In genomic region chr16:11035790-11036431, GRCm38 (mm10) we compare ENCODE assay signal across 8 mouse cellular contexts. TPM values are rescaled to one million over a fixed set of nuclear protein-coding genes. Genes with fewer than 3 reads are reported as not detected.
DNase-seq lines count a peak whose midpoint lies in the region; ATAC-seq and TF ChIP-seq lines count a peak whose summit lies in the region.

No protein-coding gene starts in this region.

- DNase-seq in CD8-positive naive resting alpha-beta T cell, adult 2 months (ENCODE audit: low read depth in 2 of 2, low spot score in 2 of 2) = peak; percentile 36 to 52
- peak; percentile 28 to 44 (median 39) for DNase-seq in liver, embryonic 14.5 days (ENCODE audit: low read depth in 3 of 3, low spot score in 3 of 3)
- DNase-seq in stomach, postnatal 0 days (ENCODE audit: low spot score) = peak; percentile 80

- no peaks in the 10 kb centered on the region for H3K36me3 ChIP-seq in heart, embryonic 14.5 days (ENCODE audit: control insufficient read depth, insufficient read depth, low read length)
- no peaks in the 10 kb centered on the region for H3K36me3 ChIP-seq in kidney, embryonic 16.5 days (ENCODE audit: insufficient read depth, low read length)
- no peaks in the 10 kb centered on the region for H3K36me3 ChIP-seq in liver, embryonic 14.5 days (replicated peaks; ENCODE audit: control insufficient read depth, insufficient read depth, low read depth)
- H3K36me3 ChIP-seq in neural tube, embryonic 14.5 days (ENCODE audit: control insufficient read depth, insufficient read depth, low read length) = no peaks in the 10 kb centered on the region
- H3K36me3 ChIP-seq in stomach, postnatal 0 days (ENCODE audit: control insufficient read depth, insufficient read depth, low read length) = no peaks in the 10 kb centered on the region

- no peaks in the 10 kb centered on the region for H3K9me3 ChIP-seq in heart, embryonic 14.5 days (ENCODE audit: control insufficient read depth, low read length)
- H3K9me3 ChIP-seq in kidney, embryonic 16.5 days (ENCODE audit: low read length) = no peaks in the 10 kb centered on the region
- H3K9me3 ChIP-seq in liver, embryonic 14.5 days (ENCODE audit: control insufficient read depth, low read length) = no peaks in the 10 kb centered on the region
- no peaks in the 10 kb centered on the region for H3K9me3 ChIP-seq in neural tube, embryonic 14.5 days (ENCODE audit: control insufficient read depth, low read length)
- no peaks in the 10 kb centered on the region for H3K9me3 ChIP-seq in stomach, postnatal 0 days (ENCODE audit: control insufficient read depth, low read length)

- 19% methylated on average over 15 of the region's 15 CpGs for WGBS in heart, embryonic 14.5 days
- WGBS in kidney, embryonic 16.5 days = 25% methylated on average over 15 of the region's 15 CpGs
- WGBS in liver, embryonic 14.5 days (ENCODE audit: insufficient replicate concordance) = 20% methylated on average over 15 of the region's 15 CpGs
- WGBS in neural tube, embryonic 14.5 days = 27% methylated on average over 15 of the region's 15 CpGs
- 26% methylated on average over 15 of the region's 15 CpGs for WGBS in stomach, postnatal 0 days

- 0 out of 2 replicates have a peak, but pooled peaks cover 5% of the 10 kb centered on the region for H3K4me1 ChIP-seq in bone marrow macrophage, adult 2 months (ENCODE audit: control insufficient read depth, insufficient read depth, low read length)
- H3K4me1 ChIP-seq in embryonic fibroblast, embryonic 13.5 days (ENCODE audit: control insufficient read depth, insufficient read depth, low read length) = no peaks in the 10 kb centered on the region
- no peaks in the 10 kb centered on the region for H3K4me1 ChIP-seq in heart, embryonic 14.5 days (ENCODE audit: control insufficient read depth in 2 of 2, insufficient read depth in 2 of 2, low read length in 2 of 2)
- no peaks in the 10 kb centered on the region for H3K4me1 ChIP-seq in kidney, embryonic 16.5 days (ENCODE audit: insufficient read depth, low read length)
- no peaks in the 10 kb centered on the region for H3K4me1 ChIP-seq in liver, embryonic 14.5 days (replicated peaks; ENCODE audit: control insufficient read depth in 2 of 2, insufficient read depth in 2 of 2, low read length in 1 of 2)
- no peaks in the 10 kb centered on the region for H3K4me1 ChIP-seq in neural tube, embryonic 14.5 days (ENCODE audit: control insufficient read depth, insufficient read depth, low read length)
- no peaks in the 10 kb centered on the region for H3K4me1 ChIP-seq in stomach, postnatal 0 days (replicated peaks; ENCODE audit: control insufficient read depth, insufficient read depth)

- H3K4me2 ChIP-seq in heart, embryonic 14.5 days (ENCODE audit: low read length) = peak overlapping the region; percentile 9
- H3K4me2 ChIP-seq in kidney, embryonic 16.5 days (replicated peaks; ENCODE audit: low read depth, low read length) = no peak overlapping the region
- H3K4me2 ChIP-seq in liver, embryonic 14.5 days (ENCODE audit: low read depth) = no peak overlapping the region
- no peak overlapping the region for H3K4me2 ChIP-seq in neural tube, embryonic 14.5 days (ENCODE audit: low read depth, low read length)
- no peak overlapping the region for H3K4me2 ChIP-seq in stomach, postnatal 0 days (replicated peaks; ENCODE audit: low read depth)

- no peak overlapping the region for H3K27ac ChIP-seq in bone marrow macrophage, adult 2 months (ENCODE audit: insufficient read depth, low read depth, low read length)
- H3K27ac ChIP-seq in embryonic fibroblast, embryonic 13.5 days (ENCODE audit: insufficient read depth, low read length) = no peak overlapping the region
- no peak overlapping the region for H3K27ac ChIP-seq in heart, embryonic 14.5 days (replicated peaks in 1 of 2; ENCODE audit: control insufficient read depth in 1 of 2, insufficient read depth in 1 of 2, low read depth in 2 of 2, low read length in 2 of 2)
- no peak overlapping the region for H3K27ac ChIP-seq in kidney, embryonic 16.5 days (ENCODE audit: low read length)
- H3K27ac ChIP-seq in liver, embryonic 14.5 days = no peak overlapping the region
- no peak overlapping the region for H3K27ac ChIP-seq in neural tube, embryonic 14.5 days (ENCODE audit: low read depth, low read length)
- no peak overlapping the region for H3K27ac ChIP-seq in stomach, postnatal 0 days (replicated peaks)

- peak; percentile 88 for TF ChIP-seq CTCF in bone marrow macrophage, adult 2 months (IDR thresholded peaks at IDR 0.05; ENCODE audit: low read depth, low read length)
- TF ChIP-seq CTCF in embryonic fibroblast, embryonic 13.5 days (IDR thresholded peaks at IDR 0.05; ENCODE audit: borderline replicate concordance, insufficient read depth, low read length) = peak; percentile 84
- TF ChIP-seq CTCF in liver, embryonic 14.5 days (IDR thresholded peaks at IDR 0.05; ENCODE audit: low read depth) = peak; percentile 90
- TF ChIP-seq CTCF in stomach, postnatal 0 days (IDR thresholded peaks at IDR 0.05; ENCODE audit: low read depth) = peak; percentile 96

- ATAC-seq in heart, embryonic 14.5 days (ENCODE audit: insufficient number of reproducible peaks, insufficient read depth, low FRiP score, low read depth) = no peak
- peak; percentile 64 for ATAC-seq in kidney, embryonic 16.5 days (ENCODE audit: low FRiP score, low TSS enrichment)
- no peak for ATAC-seq in liver, embryonic 14.5 days (ENCODE audit: insufficient read depth)
- peak; percentile 43; the same call in 1 of the 2 replicates for ATAC-seq in neural tube, embryonic 14.5 days (ENCODE audit: low read depth)
- peak; percentile 58 for ATAC-seq in stomach, postnatal 0 days (ENCODE audit: low FRiP score, low TSS enrichment)

- TF ChIP-seq POLR2A in bone marrow macrophage, adult 2 months (IDR thresholded peaks at IDR 0.05; ENCODE audit: borderline replicate concordance, low read depth, low read length) = no peak
- no peak for TF ChIP-seq POLR2A in embryonic fibroblast, embryonic 13.5 days (IDR thresholded peaks at IDR 0.05; ENCODE audit: low read depth, low read length)

- no peak for TF ChIP-seq EP300 in liver, embryonic 14.5 days (IDR thresholded peaks at IDR 0.05; ENCODE audit: low read depth)
- TF ChIP-seq EP300 in stomach, postnatal 0 days (optimal IDR thresholded peaks at IDR 0.05) = no peak

- no peak overlapping the region for H3K4me3 ChIP-seq in bone marrow macrophage, adult 2 months (ENCODE audit: insufficient read depth, low read length)
- no peak overlapping the region for H3K4me3 ChIP-seq in embryonic fibroblast, embryonic 13.5 days (ENCODE audit: insufficient read depth, low read length)
- H3K4me3 ChIP-seq in heart, embryonic 14.5 days (ENCODE audit: control insufficient read depth in 1 of 2, insufficient read depth in 1 of 2, low read depth in 1 of 2, low read length in 2 of 2) = no peak overlapping the region
- no peak overlapping the region for H3K4me3 ChIP-seq in kidney, embryonic 16.5 days (ENCODE audit: low read length)
- no peak overlapping the region for H3K4me3 ChIP-seq in liver, embryonic 14.5 days (ENCODE audit: insufficient read depth in 1 of 2, low read depth in 2 of 2, low read length in 2 of 2)
- H3K4me3 ChIP-seq in neural tube, embryonic 14.5 days (ENCODE audit: low read depth, low read length) = no peak overlapping the region
- H3K4me3 ChIP-seq in stomach, postnatal 0 days (ENCODE audit: low read depth, low read length) = no peak overlapping the region

- no peaks in the 10 kb centered on the region for H3K27me3 ChIP-seq in heart, embryonic 14.5 days (ENCODE audit: control insufficient read depth, insufficient read depth, low read length)
- no peaks in the 10 kb centered on the region for H3K27me3 ChIP-seq in kidney, embryonic 16.5 days (ENCODE audit: insufficient read depth, low read length)
- no peaks in the 10 kb centered on the region for H3K27me3 ChIP-seq in liver, embryonic 14.5 days (ENCODE audit: control insufficient read depth, insufficient read depth, low read length)
- H3K27me3 ChIP-seq in neural tube, embryonic 14.5 days (ENCODE audit: control insufficient read depth, insufficient read depth, low read length) = no peaks in the 10 kb centered on the region
- no peaks in the 10 kb centered on the region for H3K27me3 ChIP-seq in stomach, postnatal 0 days (ENCODE audit: control insufficient read depth, insufficient read depth, low read length)

- no peak overlapping the region for H3K9ac ChIP-seq in heart, embryonic 14.5 days (ENCODE audit: low read length)
- H3K9ac ChIP-seq in kidney, embryonic 16.5 days (replicated peaks; ENCODE audit: low read length) = 0 out of 2 replicates have a peak overlapping the region, but pooled peaks have one; percentile 23
- no peak overlapping the region for H3K9ac ChIP-seq in liver, embryonic 14.5 days (replicated peaks)
- no peak overlapping the region for H3K9ac ChIP-seq in neural tube, embryonic 14.5 days (replicated peaks; ENCODE audit: low read depth, low read length)
- no peak overlapping the region for H3K9ac ChIP-seq in stomach, postnatal 0 days (ENCODE audit: low read length)

RNA-seq across cellular contexts. Expression of gene Snn, which starts 24.8 kb away (rescaled TPM):
- 0.73 and 1.2 TPM in 2 replicates for polyA plus RNA-seq in bone marrow macrophage, adult 2 months (2012; ENCODE audit: insufficient read depth, insufficient read length, missing spikeins)
- polyA plus RNA-seq in embryonic fibroblast, embryonic 13.5 days (2011; ENCODE audit: insufficient read length, low read depth, missing spikeins) = 25.5 and 28.0 TPM in 2 replicates
- 50.4 and 52.4 TPM in 2 replicates for polyA plus RNA-seq in heart, embryonic 14.5 days (2014; fragmentation: Nextera tagmentation; extraction: Ambion mirVana)
- polyA plus RNA-seq in kidney, embryonic 16.5 days (2015; fragmentation: Nextera tagmentation; extraction: Ambion mirVana) = 40.6 and 42.1 TPM in 2 replicates
- 2.0 and 2.2 TPM in 2 replicates for polyA plus RNA-seq in liver, embryonic 14.5 days (2012; rRNA removed)
- polyA plus RNA-seq in liver, embryonic 14.5 days (2014; fragmentation: Nextera tagmentation; extraction: Ambion mirVana) = 1.8 and 2.5 TPM in 2 replicates
- 133 and 142 TPM in 2 replicates for polyA plus RNA-seq in neural tube, embryonic 14.5 days (2014; fragmentation: Nextera tagmentation; extraction: Ambion mirVana)
- polyA plus RNA-seq in stomach, postnatal 0 days (2015; fragmentation: Nextera tagmentation; extraction: Ambion mirVana) = 11.8 and 12.2 TPM in 2 replicates

RNA-seq across cellular contexts. Expression of gene Litaf, which starts 30.0 kb away (rescaled TPM):
- 218 and 241 TPM in 2 replicates for polyA plus RNA-seq in bone marrow macrophage, adult 2 months (2012; ENCODE audit: insufficient read depth, insufficient read length, missing spikeins)
- polyA plus RNA-seq in embryonic fibroblast, embryonic 13.5 days (2011; ENCODE audit: insufficient read length, low read depth, missing spikeins) = 88.1 and 97.9 TPM in 2 replicates
- 71.8 and 75.7 TPM in 2 replicates for polyA plus RNA-seq in heart, embryonic 14.5 days (2014; fragmentation: Nextera tagmentation; extraction: Ambion mirVana)
- polyA plus RNA-seq in kidney, embryonic 16.5 days (2015; fragmentation: Nextera tagmentation; extraction: Ambion mirVana) = 134 and 138 TPM in 2 replicates
- polyA plus RNA-seq in liver, embryonic 14.5 days (2012; rRNA removed) = 10.6 and 12.1 TPM in 2 replicates
- 26.6 and 27.3 TPM in 2 replicates for polyA plus RNA-seq in liver, embryonic 14.5 days (2014; fragmentation: Nextera tagmentation; extraction: Ambion mirVana)
- 20.4 and 26.7 TPM in 2 replicates for polyA plus RNA-seq in neural tube, embryonic 14.5 days (2014; fragmentation: Nextera tagmentation; extraction: Ambion mirVana)
- polyA plus RNA-seq in stomach, postnatal 0 days (2015; fragmentation: Nextera tagmentation; extraction: Ambion mirVana) = 68.1 and 69.5 TPM in 2 replicates

Comparison
In these comparisons a context has a peak if more than half of its experiments do, and no peak if none do; other contexts are left out.
1. ATAC-seq: peak in kidney, embryonic 16.5 days (single experiment), neural tube, embryonic 14.5 days (single experiment) and stomach, postnatal 0 days (single experiment); none in heart, embryonic 14.5 days (single experiment) and liver, embryonic 14.5 days (single experiment).
2. Peak in every context shown above with its lines, with median percentiles within 50 percentile points of each other: DNase-seq and CTCF ChIP-seq.